Mouse (Mus musculus) heart, embryonic 16.5 days (tissue): ENCODE measurements around the gene Babam2. TPM values are rescaled to one million over a fixed set of nuclear protein-coding genes. Genes with fewer than 3 reads are reported as not detected.

Source experiments
- ATAC-seq: fragments of 200-750 bp; cut with Nextera tagmentation; replicated peaks from 2 replicates; pipeline ENCODE4 v1.8.0; 2017; ENCODE audit warnings: moderate number of reproducible peaks; ENCODE audit not compliant: insufficient read depth, low FRiP score; ENCODE audit errors: extremely low read depth
- H3K27ac ChIP-seq: fragments of 300-500 bp; sonication (generic); 2 replicates; pipeline ENCODE4 v1.5.1; 2014; ENCODE audit warnings: mild to moderate bottlenecking, low read length, control low read depth, moderate library complexity
- H3K27me3 ChIP-seq: fragments of 300-500 bp; sonication (generic); 2 replicates; pipeline ENCODE4 v1.6.1; 2014; ENCODE audit warnings: low read length, mixed read lengths; ENCODE audit not compliant: control insufficient read depth, insufficient read depth
- H3K36me3 ChIP-seq: fragments of 300-500 bp; sonication (generic); 2 replicates; pipeline ENCODE4 v1.6.1; 2014; ENCODE audit not compliant: control insufficient read depth, insufficient read depth
- H3K4me1 ChIP-seq: fragments of 300-500 bp; sonication (generic); 2 replicates; pipeline ENCODE4 v1.6.1; 2014; ENCODE audit warnings: low read length, mixed read lengths; ENCODE audit not compliant: control insufficient read depth, insufficient read depth
- H3K4me2 ChIP-seq: fragments of 300-500 bp; sonication (generic); 2 replicates; pipeline ENCODE4 v1.6.1; 2014; ENCODE audit warnings: low read depth, mild to moderate bottlenecking, control low read depth, low read length
- H3K4me3 ChIP-seq: fragments of 300-500 bp; sonication (generic); 2 replicates; pipeline ENCODE4 v1.5.1; 2014; ENCODE audit warnings: mild to moderate bottlenecking, control low read depth, low read length
- H3K9ac ChIP-seq: fragments of 300-500 bp; sonication (generic); 2 replicates; pipeline ENCODE4 v1.6.1; 2014; ENCODE audit warnings: low read length, control low read depth
- H3K9me3 ChIP-seq: fragments of 300-500 bp; sonication (generic); replicated peaks from 2 replicates; pipeline ENCODE4 v1.6.1; 2016; ENCODE audit warnings: low read length; ENCODE audit not compliant: control insufficient read depth
- WGBS: fragments of 180-500 bp; shearing (Covaris S2); extraction: QIAGEN DNeasy Blood & Tissue Kit; methylation state at CpG from one replicate; pipeline ENCODE4 v1.1.7; 2014; 5-methylcytosine and 5-hydroxymethylcytosine counted together
- polyA plus RNA-seq: library from polyadenylated mRNA; unstranded; fragments of >200 nt; fragmentation: Nextera tagmentation; extraction: Ambion mirVana; gene quantifications from 2 replicates; pipeline ENCODE4 v1.2.1, GENCODE M21; 2015

The Babam2 gene
- polyA plus RNA-seq, 1 experiment from 2014 or later = 39.9 TPM

DNA sequence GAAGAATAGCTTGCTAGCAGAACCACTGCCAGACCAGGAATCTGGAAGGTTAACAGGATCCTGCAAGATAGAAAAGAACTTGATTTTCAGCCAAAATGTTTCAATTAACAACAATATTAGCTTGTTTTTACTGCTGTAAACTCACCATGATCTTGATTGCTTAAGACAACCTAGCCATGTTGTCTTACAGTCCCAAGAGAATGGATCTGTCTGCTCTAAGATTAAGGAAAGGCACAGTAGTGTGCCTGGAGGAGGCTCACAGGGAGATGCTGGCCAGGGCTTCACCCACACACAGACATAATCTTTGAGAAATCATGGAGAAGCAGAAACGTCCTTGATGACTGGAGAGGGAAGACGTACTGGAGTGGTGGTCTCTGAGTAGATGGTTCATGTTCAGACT lies 126.6 kb downstream of the Babam2 start:
- H3K4me2 ChIP-seq = no peak overlapping the region
- H3K27ac ChIP-seq = no peak overlapping the region
- no peak for ATAC-seq
- no peak overlapping the region for H3K9ac ChIP-seq
- WGBS = 63% methylated on average over 2 of the region's 2 CpGs
- H3K27me3 ChIP-seq = no peaks in the 10 kb centered on the region
- H3K9me3 ChIP-seq = no peaks in the 10 kb centered on the region
- no peaks in the 10 kb centered on the region for H3K36me3 ChIP-seq
- H3K4me1 ChIP-seq = no peaks in the 10 kb centered on the region
- no peak overlapping the region for H3K4me3 ChIP-seq

- 71% methylated on average over 5 of the region's 5 CpGs for WGBS
- no peak overlapping the region for H3K4me3 ChIP-seq
These were observed 129.8 kb downstream of the Babam2 start for GRCm38 (mm10) chr5:31827304-31827703.

DNA sequence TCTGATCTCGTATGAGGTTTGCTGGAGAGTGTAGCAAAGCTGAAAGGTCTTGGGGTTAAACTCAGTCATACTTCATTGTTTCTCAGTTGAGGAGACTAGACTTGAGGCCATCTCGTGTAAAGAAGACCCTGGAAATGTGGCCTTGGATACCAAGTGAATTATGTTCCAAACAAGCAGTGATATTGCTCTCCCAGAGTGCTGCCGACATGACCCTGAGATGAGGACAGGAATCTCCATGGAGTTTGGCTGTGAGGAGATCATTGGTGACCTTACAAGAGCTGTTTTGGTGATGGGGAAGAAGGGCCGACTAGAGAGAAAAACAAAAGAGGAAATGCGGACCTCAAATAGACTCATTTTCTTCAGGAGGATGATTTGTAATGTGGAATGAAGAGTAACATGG lies 130.4 kb downstream of the Babam2 start:
- no peak for ATAC-seq
- H3K9ac ChIP-seq = no peak overlapping the region
- WGBS = 81% methylated on average over 5 of the region's 5 CpGs

More at GRCm38 (mm10) chr5:31827304-31827703, 129.8 kb downstream of the Babam2 start:
- Histone ChIP-seq H3K27ac (no peak overlapping the region), H3K36me3 (no peaks in the 10 kb centered on the region), H3K9me3 (no peaks in the 10 kb centered on the region), H3K27me3 (no peaks in the 10 kb centered on the region), H3K4me1 (peaks cover 3% of the 10 kb centered on the region; the same call in 1 of the 2 replicates), H3K9ac (no peak overlapping the region), H3K4me2 (no peak overlapping the region)
- no peak for ATAC-seq

DNA sequence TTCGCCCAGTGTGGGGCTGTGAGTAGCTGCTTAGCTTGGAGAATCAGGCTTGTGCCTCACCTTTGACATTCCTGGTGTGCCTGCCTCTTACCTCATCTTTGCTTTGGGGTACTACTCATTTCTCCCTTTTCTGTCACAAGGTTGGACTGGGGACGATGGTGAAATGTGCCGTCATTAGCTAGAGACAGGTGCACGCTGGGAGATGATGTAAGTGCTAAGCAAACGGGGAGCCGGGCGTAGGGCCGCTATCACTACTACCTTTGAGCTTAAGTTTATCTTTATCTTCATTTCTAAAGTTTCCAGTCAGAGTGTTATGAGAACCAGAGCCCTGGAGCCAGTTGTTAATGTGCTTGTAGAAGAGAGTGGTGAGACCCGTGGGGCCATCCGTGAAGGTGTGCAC lies 131.3 kb downstream of the Babam2 start:
- ATAC-seq = no peak
- Histone ChIP-seq H3K36me3 (no peaks in the 10 kb centered on the region), H3K4me2 (no peak overlapping the region), H3K4me3 (no peak overlapping the region), H3K27me3 (no peaks in the 10 kb centered on the region), H3K27ac (no peak overlapping the region), H3K9ac (no peak overlapping the region), H3K9me3 (no peaks in the 10 kb centered on the region), H3K4me1 (peaks cover 3% of the 10 kb centered on the region; the same call in 1 of the 2 replicates)
- WGBS = 65% methylated on average over 10 of the region's 10 CpGs

More for the DNA sequence above, 130.4 kb downstream of the Babam2 start:
- H3K27ac ChIP-seq = no peak overlapping the region
- no peaks in the 10 kb centered on the region for H3K27me3 ChIP-seq
- H3K9me3 ChIP-seq = no peaks in the 10 kb centered on the region
- no peak overlapping the region for H3K4me2 ChIP-seq
- H3K4me3 ChIP-seq = no peak overlapping the region
- peaks cover 3% of the 10 kb centered on the region; the same call in 1 of the 2 replicates for H3K4me1 ChIP-seq
- H3K36me3 ChIP-seq = no peaks in the 10 kb centered on the region

DNA sequence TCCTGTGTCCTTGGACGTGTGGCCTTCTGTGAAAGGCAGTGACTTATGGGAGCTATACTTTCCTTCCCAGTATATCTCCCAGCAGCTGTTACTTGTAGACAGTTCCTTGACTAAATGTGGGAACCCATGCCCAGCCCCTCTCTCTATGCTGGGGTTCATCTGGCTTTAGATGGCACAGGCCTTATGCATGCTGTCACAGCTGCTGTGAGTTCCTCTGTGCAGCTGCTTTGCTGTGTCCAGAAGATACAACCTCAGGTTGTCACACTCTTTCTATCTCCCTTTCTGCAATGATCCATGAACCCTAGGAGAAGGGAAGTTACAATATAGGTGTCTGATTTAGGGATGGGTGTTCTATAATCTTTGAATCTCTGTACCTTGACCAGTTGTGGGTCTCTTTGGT lies 132.1 kb downstream of the Babam2 start:
- Histone ChIP-seq H3K36me3 (no peaks in the 10 kb centered on the region), H3K4me2 (no peak overlapping the region), H3K4me1 (peaks cover 3% of the 10 kb centered on the region; the same call in 1 of the 2 replicates), H3K9ac (no peak overlapping the region), H3K9me3 (peaks cover 3% of the 10 kb centered on the region; the same call in 1 of the 2 replicates), H3K27me3 (no peaks in the 10 kb centered on the region), H3K4me3 (no peak overlapping the region), H3K27ac (no peak overlapping the region)
- ATAC-seq = no peak
- 50% methylated on average over 1 of the region's 1 CpGs for WGBS

- WGBS = 36% methylated on average over 1 of the region's 1 CpGs
These were observed 134.1 kb downstream of the Babam2 start for GRCm38 (mm10) chr5:31831587-31831986.

DNA sequence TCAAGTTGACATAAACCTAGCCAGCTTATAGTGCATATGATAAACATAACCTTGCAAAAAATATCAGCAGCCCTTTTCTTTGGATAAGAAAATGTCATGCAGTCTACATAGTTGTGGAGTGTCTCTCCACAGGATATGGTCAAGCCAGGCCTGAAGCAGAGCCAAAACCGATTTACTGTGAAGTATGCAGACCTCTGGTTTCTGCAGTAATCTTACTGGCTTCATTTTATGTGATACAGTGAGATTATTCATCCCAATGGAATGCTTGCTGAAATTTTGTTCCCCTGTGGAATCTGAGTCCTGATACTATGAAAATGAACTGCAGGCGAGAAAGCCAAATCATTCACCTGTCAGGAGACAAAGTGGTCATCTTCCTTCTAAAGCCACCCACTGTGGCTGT lies 138.2 kb downstream of the Babam2 start:
- Histone ChIP-seq H3K4me1 (peaks cover 12% of the 10 kb centered on the region), H3K36me3 (no peaks in the 10 kb centered on the region), H3K4me3 (no peak overlapping the region), H3K9me3 (peaks cover 7% of the 10 kb centered on the region; the same call in 1 of the 2 replicates), H3K4me2 (no peak overlapping the region), H3K27me3 (no peaks in the 10 kb centered on the region), H3K27ac (0 out of 2 replicates have a peak overlapping the region, but pooled peaks have one; percentile 23), H3K9ac (no peak overlapping the region)
- 53% methylated on average over 2 of the region's 2 CpGs for WGBS
- no peak for ATAC-seq

More at GRCm38 (mm10) chr5:31831587-31831986, 134.1 kb downstream of the Babam2 start:
- H3K4me3 ChIP-seq = no peak overlapping the region
- H3K9ac ChIP-seq = no peak overlapping the region
- no peak overlapping the region for H3K4me2 ChIP-seq
- H3K27ac ChIP-seq = no peak overlapping the region
- H3K4me1 ChIP-seq = peaks cover 6% of the 10 kb centered on the region
- ATAC-seq = no peak
- H3K27me3 ChIP-seq = no peaks in the 10 kb centered on the region
- H3K9me3 ChIP-seq = peaks cover 7% of the 10 kb centered on the region; the same call in 1 of the 2 replicates
- no peaks in the 10 kb centered on the region for H3K36me3 ChIP-seq

- H3K4me1 ChIP-seq = peaks cover 9% of the 10 kb centered on the region
- H3K9ac ChIP-seq = no peak overlapping the region
- ATAC-seq = no peak
- no peak overlapping the region for H3K4me2 ChIP-seq
- no peak overlapping the region for H3K4me3 ChIP-seq
- no peaks in the 10 kb centered on the region for H3K27me3 ChIP-seq
- H3K36me3 ChIP-seq = no peaks in the 10 kb centered on the region
- H3K9me3 ChIP-seq = 0 out of 2 replicates have a peak, but pooled peaks cover 3% of the 10 kb centered on the region
- no peak overlapping the region for H3K27ac ChIP-seq
These were observed 142.5 kb downstream of the Babam2 start for GRCm38 (mm10) chr5:31839973-31840372.

GRCm38 (mm10) chr5:31840406-31840805 lies 142.9 kb downstream of the Babam2 start:
- 59% methylated on average over 1 of the region's 1 CpGs for WGBS
- H3K4me1 ChIP-seq = peaks cover 9% of the 10 kb centered on the region
- H3K9ac ChIP-seq = no peak overlapping the region
- ATAC-seq = no peak; the same call in 1 of the 2 replicates
- H3K27me3 ChIP-seq = no peaks in the 10 kb centered on the region
- H3K36me3 ChIP-seq = no peaks in the 10 kb centered on the region
- no peak overlapping the region for H3K4me3 ChIP-seq
- no peak overlapping the region for H3K4me2 ChIP-seq
- no peaks in the 10 kb centered on the region for H3K9me3 ChIP-seq
- no peak overlapping the region for H3K27ac ChIP-seq
